Mouse (Mus musculus): Measurements from ENCODE around the gene Phf12.

DNA sequence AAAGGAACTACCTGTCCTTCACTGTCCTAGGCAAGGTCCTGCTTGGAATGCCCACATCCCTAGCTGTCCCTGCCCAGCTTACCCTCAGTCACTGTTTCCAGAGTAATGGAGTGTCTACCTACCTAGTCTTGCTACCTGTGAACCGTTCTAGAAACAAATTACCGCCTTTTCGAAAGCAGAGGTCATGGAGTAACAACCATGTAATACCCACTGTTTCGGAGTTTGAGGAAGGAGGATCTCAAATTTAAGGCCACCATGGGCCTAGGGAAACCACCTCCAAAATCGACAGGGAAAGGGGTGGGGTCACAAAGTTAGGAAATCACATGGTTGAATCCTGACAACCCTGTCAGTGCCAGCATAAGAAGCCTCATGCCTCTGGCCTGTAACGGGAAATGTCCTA lies 48.8 kb downstream of the Phf12 start:
- no peak for TF ChIP-seq HCFC1 (IDR thresholded peaks at IDR 0.05; ENCODE audit: borderline replicate concordance, insufficient read depth, low read length)
- TF ChIP-seq ZC3H11A (IDR thresholded peaks at IDR 0.05; ENCODE audit: borderline replicate concordance, low read depth, low read length): no peak
- TF ChIP-seq CHD2 (IDR thresholded peaks at IDR 0.05; ENCODE audit: low read depth, low read length): no peak
